In the genomic region with DNA sequence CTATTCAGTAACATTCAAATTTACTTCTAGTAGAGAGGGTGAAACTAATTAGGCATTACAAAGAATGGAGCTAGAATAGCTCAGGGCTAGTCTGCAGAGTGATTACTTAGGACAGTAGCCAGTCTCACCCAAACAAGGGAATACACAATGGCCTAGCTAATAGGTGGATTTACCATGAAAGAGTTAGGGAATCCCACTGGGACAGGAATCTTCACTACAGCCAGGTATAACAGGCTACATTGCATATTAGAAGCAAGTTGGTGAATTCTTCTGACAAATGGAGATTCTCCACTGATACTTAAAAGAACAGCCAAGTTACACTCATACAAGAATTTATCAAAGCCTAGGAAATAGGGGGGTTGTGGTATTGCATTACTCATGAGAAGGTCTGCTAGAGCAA, we compare ENCODE assay signal across 3 mouse cellular contexts.
DNase-seq lines count a peak whose midpoint lies in the region.

No protein-coding gene starts in this region.

- DNase-seq in ES-CJ7 (ENCODE audit: low read depth, low spot score): peak; percentile 36
- peak; percentile 78 for DNase-seq in R1 (ENCODE audit: low read depth, low spot score)
- peak; percentile 72 for DNase-seq in ZHBTc4 (ENCODE audit: low read depth, low spot score)
